Mouse (Mus musculus): ENCODE measurements around the gene Zc3hav1l.

GRCm38 (mm10) chr6:38345796-38346195 is 46.7 kb upstream of the Zc3hav1l start:
- TF ChIP-seq CTCF (IDR thresholded peaks at IDR 0.05) (no peak), EP300 (IDR thresholded peaks at IDR 0.05) (no peak)

Measured in lung, postnatal 0 days (tissue).